Mouse (Mus musculus) kidney, postnatal 4 days (tissue): ENCODE measurements around the gene Atp6v1d.

ENCODE experiments used
- DNase-seq, 2 experiments: peaks; one replicate each; pipeline ENCODE4 v3.0.0; 2021; ENCODE audit warnings: mixed read lengths in 2 of 2

Atp6v1d gene

DNA sequence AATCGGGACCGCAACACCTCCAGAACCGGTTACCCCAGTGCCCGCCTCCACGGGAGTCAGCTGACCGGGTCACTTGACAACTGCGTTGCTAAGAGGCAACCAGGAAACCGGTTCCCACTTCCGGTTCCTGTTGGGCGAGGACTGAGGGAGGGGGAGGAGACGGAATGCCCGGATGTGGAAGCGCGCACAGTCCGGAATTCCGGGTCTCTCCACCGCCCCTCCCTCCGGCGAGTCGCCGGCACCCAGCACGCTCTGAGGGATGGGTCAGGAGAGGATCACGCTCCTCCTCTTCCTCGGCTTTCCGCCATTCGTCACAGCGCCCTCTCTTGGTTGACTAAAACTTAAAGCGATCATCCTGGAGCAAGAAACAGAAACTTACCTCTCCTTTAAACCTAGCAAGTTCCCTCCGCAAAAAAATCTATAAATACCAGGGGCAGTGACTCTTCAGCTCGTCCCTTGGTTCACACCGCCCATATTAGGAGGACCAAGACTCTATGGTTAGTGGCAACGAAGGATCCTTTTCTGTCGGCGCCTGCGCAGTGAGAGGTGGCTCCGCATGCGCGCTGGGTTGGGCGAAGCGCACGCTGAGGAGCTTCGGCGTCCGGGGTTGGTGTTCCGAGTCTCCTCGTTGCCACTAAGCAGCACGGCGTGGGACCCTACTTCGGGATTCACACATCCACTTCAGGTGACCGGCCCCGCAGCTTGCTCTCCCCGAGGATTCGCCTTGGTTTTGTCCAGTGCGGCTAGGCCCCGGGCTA is at the start of gene Atp6v1d, which contains the start of gene Eif2s1:
Gene Atp6v1d (minus strand): TSS at position 143 of the 758 bp plus-strand sequence.
Gene Eif2s1 (plus strand): TSS at position 324 of the 758 bp plus-strand sequence.
- peak; percentile 97 to 99 for DNase-seq

DNA sequence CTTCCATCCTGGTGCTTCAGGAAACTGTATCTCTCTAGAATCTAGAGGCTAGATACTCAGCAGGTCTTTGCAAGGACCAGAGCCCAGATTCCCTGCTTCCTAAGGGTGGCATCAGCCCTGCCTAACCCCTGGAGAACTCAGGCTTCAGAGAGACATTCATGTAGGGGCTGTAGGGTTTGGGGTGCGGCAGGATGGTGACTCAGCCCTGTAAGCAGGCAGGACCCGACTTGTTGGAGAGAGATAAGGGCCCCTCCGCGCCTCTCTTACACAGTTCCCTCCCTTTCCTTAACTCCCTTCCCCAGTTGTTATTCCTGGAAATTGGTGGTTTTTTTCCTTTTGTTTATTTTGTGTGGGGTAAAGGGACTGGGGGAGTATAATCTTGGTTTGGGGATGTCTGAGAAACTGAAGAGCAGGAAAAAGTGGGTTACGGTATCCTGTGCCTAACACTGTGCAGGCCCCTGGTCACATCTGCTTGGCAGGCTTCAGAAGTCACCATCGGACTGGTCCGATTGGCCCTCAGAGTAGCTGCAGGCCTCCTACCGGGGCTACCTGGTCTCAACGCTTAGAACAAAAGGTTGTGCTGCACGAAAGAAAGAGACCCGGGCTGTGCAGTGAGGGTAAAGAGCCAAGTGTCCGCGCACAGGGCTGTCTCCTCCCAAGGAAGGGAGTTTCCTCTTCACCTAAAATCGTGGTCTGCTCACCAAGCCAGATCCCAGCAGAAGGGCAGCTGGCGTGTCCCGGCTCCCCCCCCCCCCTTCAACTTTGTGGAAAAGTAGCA is 49.4 kb upstream of the Atp6v1d start:
- DNase-seq, result no peak

DNA sequence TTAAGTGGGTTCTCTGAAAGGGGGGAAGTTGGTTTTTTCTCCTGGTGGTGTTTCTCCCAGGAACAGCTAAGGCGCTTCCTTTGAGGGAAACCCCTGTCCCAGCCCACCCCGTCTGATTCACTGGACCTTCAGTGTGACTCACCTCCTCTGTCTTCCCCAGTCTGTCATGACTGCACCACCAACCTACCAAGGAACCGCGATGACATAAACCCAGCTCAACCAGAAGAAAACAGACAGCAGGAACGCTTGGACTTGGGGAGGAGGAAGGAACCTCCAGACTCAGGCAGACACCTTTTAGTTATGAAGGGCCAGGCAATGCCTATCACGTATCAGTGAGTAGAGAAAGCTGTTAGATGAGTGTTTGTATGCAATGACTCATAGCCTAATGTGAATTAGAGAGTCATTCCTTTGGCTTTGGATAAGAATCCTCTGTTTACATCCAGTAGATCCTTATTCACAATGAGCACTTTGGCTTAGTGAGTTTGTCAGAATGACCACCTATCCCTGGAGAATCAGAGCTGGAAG is 46.7 kb upstream of the Atp6v1d start:
- DNase-seq, result no peak

DNA sequence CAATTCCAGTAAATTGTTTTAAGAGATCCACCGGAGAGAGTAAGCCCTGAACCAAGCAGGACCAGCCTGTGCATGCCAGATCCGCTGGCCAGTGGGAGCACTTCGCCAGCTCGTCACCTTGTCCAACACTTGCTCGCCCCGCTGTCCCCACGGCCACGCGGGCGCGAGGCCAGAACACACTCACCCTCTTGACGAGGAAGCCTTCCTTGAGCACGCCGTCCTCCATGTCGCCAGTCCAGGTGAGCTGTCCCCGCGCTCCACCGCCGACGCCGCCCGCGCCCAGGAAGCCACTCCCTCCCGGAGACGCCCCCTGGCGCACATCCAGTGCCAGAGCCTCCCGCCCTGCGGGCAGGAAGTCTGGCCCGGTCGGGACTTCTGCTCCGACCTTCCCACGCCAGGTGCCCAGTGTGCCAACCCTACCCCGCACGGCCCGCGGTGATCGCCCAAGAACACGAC is 45.3 kb upstream of the Atp6v1d start, which contains the start of gene Plek2:
Gene Plek2 (minus strand): TSS at position 258 of the 456 bp plus-strand sequence.
- DNase-seq, result peak; percentile 81 to 87

GRCm38 (mm10) chr12:78904499-78904898 is 43.1 kb upstream of the Atp6v1d start:
- no peak for DNase-seq

GRCm38 (mm10) chr12:78903313-78903712 is 41.9 kb upstream of the Atp6v1d start:
- DNase-seq, result no peak

- DNase-seq, result no peak
Measured at GRCm38 (mm10) chr12:78901467-78901866, 40.0 kb upstream of the Atp6v1d start.

GRCm38 (mm10) chr12:78897861-78898260 is 36.4 kb upstream of the Atp6v1d start:
- DNase-seq, result no peak

- DNase-seq, result no peak
Measured at GRCm38 (mm10) chr12:78891149-78891548, 29.7 kb upstream of the Atp6v1d start.

GRCm38 (mm10) chr12:78890062-78890461 is 28.6 kb upstream of the Atp6v1d start:
- DNase-seq, result no peak

GRCm38 (mm10) chr12:78874581-78874980 is 13.1 kb upstream of the Atp6v1d start:
- no peak for DNase-seq

- no peak for DNase-seq
Measured at GRCm38 (mm10) chr12:78868115-78868514, 6.7 kb upstream of the Atp6v1d start.

GRCm38 (mm10) chr12:78865434-78865833 is 4.0 kb upstream of the Atp6v1d start:
- DNase-seq, result peak; percentile 41 to 46

GRCm38 (mm10) chr12:78862254-78862730 is 854 bp upstream of the Atp6v1d start:
- DNase-seq, result no peak

- no peak for DNase-seq
Measured at GRCm38 (mm10) chr12:78860921-78861495, 430 bp downstream of the Atp6v1d start.

DNA sequence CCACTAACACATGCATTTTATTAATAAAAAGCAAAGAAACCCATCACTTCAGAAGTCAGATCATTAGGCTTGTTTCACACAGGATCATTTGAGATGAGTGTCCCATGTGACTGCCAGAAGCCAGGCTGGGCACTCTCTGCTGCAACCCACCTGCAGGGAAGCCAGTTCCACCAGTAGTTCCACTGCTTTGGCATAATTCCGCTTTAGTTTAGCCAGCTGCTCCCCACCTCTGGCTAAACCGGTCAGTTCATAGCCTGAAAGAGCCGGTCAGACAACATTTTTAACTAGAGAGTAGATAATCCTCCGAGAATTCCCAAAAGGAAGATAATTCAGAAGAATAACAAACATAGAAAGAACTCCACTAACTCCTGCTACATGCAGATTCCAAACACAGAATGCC is 13.2 kb downstream of the Atp6v1d start:
- DNase-seq, result no peak

DNA sequence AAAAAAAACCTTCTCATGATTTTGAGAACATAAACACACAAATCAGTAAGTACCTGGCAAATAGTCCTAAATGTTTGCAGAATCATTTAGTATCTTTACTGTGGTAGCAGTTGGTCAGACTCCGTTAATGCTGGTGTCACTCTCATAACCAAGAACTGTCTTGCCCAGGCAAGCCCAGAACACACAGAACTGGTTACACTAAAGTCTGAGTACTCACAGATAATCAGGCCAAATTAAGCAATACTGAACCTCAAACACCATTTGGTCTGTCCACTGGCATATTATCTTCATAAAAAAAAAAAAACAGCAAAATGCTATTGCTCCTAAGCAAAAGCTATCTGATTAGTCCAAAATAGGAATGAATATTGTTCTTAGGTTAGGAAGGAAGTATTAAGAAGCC is 19.0 kb downstream of the Atp6v1d start:
- DNase-seq, result no peak

DNA sequence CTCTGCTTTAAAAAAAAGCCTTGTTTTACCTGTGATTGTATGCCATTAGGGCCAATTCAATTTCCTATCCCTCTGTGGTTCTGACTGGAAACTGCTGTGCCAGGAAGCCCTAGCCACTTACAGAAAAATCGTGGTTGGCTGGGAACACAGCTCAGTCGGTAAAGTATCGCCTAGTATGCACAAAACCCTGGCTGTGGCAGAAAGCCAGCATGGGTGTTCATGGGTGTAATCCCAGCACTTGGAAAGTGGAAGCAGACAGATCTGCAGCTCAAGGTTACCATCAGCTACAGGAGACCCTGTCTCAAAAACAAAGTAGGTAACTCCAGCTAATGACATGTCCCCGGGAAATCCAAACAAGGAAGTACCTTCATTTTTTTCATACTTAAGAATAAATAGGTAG is 21.5 kb downstream of the Atp6v1d start:
- peak; percentile 15 to 29 for DNase-seq

GRCm38 (mm10) chr12:78834496-78834895 is 26.9 kb downstream of the Atp6v1d start:
- DNase-seq, result no peak

DNA sequence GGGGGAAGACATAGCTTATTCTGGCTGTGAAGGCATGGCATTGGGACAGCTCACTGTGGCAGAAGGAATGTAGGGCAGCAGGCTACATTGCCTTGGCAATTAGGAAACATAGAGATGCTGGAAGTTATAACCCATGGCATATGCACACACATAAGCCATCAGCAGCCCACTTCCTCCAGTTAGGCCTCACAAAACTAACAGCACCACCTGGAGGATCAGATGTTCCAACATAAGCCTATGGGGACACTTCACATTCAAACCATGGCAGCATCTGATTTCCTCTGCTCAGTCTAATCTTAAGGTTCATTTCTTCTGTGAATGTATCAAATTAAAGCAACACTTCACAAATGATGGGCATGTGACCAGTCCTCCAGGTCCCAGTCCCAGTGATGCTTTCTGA is 47.0 kb downstream of the Atp6v1d start:
- DNase-seq, result peak; percentile 4

GRCm38 (mm10) chr12:78801836-78802235 is 59.6 kb downstream of the Atp6v1d start:
- no peak for DNase-seq

- no peak for DNase-seq
Measured at GRCm38 (mm10) chr12:78800036-78800435, 61.4 kb downstream of the Atp6v1d start.

- peak in 1 of 2 experiments; percentile 9 for DNase-seq
Measured at GRCm38 (mm10) chr12:78794236-78794635, 67.2 kb downstream of the Atp6v1d start.
